Mouse (Mus musculus) olfactory bulb, adult 2 months (tissue): ENCODE results near the gene Gm20403. TPM values are rescaled to one million over a fixed set of nuclear protein-coding genes. Genes with fewer than 3 reads are reported as not detected.

Source experiments
- H3K27ac ChIP-seq: fragments of 200-500 bp; 2 replicates; pipeline ENCODE4 v1.5.1; 2012; ENCODE audit warnings: low read depth, low read length; ENCODE audit not compliant: insufficient read depth
- H3K4me1 ChIP-seq: fragments of 200-500 bp; 2 replicates; pipeline ENCODE4 v1.6.1; 2012; ENCODE audit warnings: low read length; ENCODE audit not compliant: control insufficient read depth, insufficient read depth
- H3K4me3 ChIP-seq: fragments of 200-500 bp; 2 replicates; pipeline ENCODE4 v1.5.1; 2012; ENCODE audit warnings: mild to moderate bottlenecking, low read depth, low read length, moderate library complexity; ENCODE audit not compliant: insufficient read depth
- CTCF ChIP-seq: fragments of 200-500 bp; IDR thresholded peaks from 2 replicates; pipeline ENCODE4 v1.5.1; 2012; ENCODE audit warnings: low read depth, mild to moderate bottlenecking, low read length, moderate library complexity; ENCODE audit not compliant: insufficient read depth
- POLR2A ChIP-seq: fragments of 200-500 bp; IDR thresholded peaks from 2 replicates; pipeline ENCODE4 v1.6.1; 2012; ENCODE audit warnings: mild to moderate bottlenecking, low read depth, low read length, moderate library complexity; ENCODE audit not compliant: insufficient read depth
- WGBS: fragments of 180-500 bp; shearing (Covaris S2); methylation state at CpG from one replicate; pipeline ENCODE4 v1.1.7; 2018; 5-methylcytosine and 5-hydroxymethylcytosine counted together
- polyA plus RNA-seq: library from polyadenylated mRNA; stranded (reverse); fragments of >200 nt; gene quantifications from 2 replicates; pipeline ENCODE4 v1.2.4, GENCODE M21; 2012; ENCODE audit warnings: low replicate concordance; ENCODE audit not compliant: missing spikeins, insufficient read depth, insufficient read length

Gene Gm20403
- polyA plus RNA-seq, 1 experiment = not detected

GRCm38 (mm10) chr12:54982935-54983715 lies 3.2 kb downstream of the Gm20403 start:
- Histone ChIP-seq H3K27ac (no peak overlapping the region), H3K4me1 (peaks cover 5% of the 10 kb centered on the region; the same call in 1 of the 2 replicates), H3K4me3 (no peak overlapping the region)
- 84% methylated on average over 7 of the region's 7 CpGs for WGBS
- no peak for TF ChIP-seq CTCF
- TF ChIP-seq POLR2A = no peak

- H3K4me3 ChIP-seq = no peak overlapping the region
- no peak overlapping the region for H3K27ac ChIP-seq
- 81% methylated on average over 6 of the region's 6 CpGs for WGBS
- peaks cover 5% of the 10 kb centered on the region; the same call in 1 of the 2 replicates for H3K4me1 ChIP-seq
- no peak for TF ChIP-seq CTCF
- no peak for TF ChIP-seq POLR2A
Observed at GRCm38 (mm10) chr12:54981962-54982361, 4.4 kb downstream of the Gm20403 start.

GRCm38 (mm10) chr12:54980939-54981338 lies 5.4 kb downstream of the Gm20403 start:
- Histone ChIP-seq H3K4me1 (peaks cover 5% of the 10 kb centered on the region; the same call in 1 of the 2 replicates), H3K27ac (no peak overlapping the region), H3K4me3 (no peak overlapping the region)
- TF ChIP-seq POLR2A (no peak), CTCF (no peak)
- 90% methylated on average over 5 of the region's 5 CpGs for WGBS

GRCm38 (mm10) chr12:54980532-54980931 lies 5.8 kb downstream of the Gm20403 start:
- 83% methylated on average over 6 of the region's 6 CpGs for WGBS
- Histone ChIP-seq H3K4me1 (peaks cover 5% of the 10 kb centered on the region; the same call in 1 of the 2 replicates), H3K27ac (no peak overlapping the region), H3K4me3 (no peak overlapping the region)
- no peak for TF ChIP-seq POLR2A
- no peak for TF ChIP-seq CTCF

- TF ChIP-seq CTCF = no peak
- 67% methylated on average over 3 of the region's 3 CpGs for WGBS
- H3K27ac ChIP-seq = no peak overlapping the region
- H3K4me3 ChIP-seq = no peak overlapping the region
- no peaks in the 10 kb centered on the region for H3K4me1 ChIP-seq
Observed at GRCm38 (mm10) chr12:54969033-54969432, 17.3 kb downstream of the Gm20403 start.

- TF ChIP-seq CTCF (no peak), POLR2A (no peak)
- no peak overlapping the region for H3K27ac ChIP-seq
- H3K4me1 ChIP-seq = no peaks in the 10 kb centered on the region
- no peak overlapping the region for H3K4me3 ChIP-seq
- WGBS = 95% methylated on average over 4 of the region's 4 CpGs
Observed at GRCm38 (mm10) chr12:54965532-54966160, 20.7 kb downstream of the Gm20403 start.

- no peak overlapping the region for H3K4me3 ChIP-seq
- no peak overlapping the region for H3K27ac ChIP-seq
- H3K4me1 ChIP-seq = 0 out of 2 replicates have a peak, but pooled peaks cover 2% of the 10 kb centered on the region
- 47% methylated on average over 2 of the region's 2 CpGs for WGBS
- TF ChIP-seq CTCF (no peak), POLR2A (no peak)
Observed at GRCm38 (mm10) chr12:54959569-54959968, 26.8 kb downstream of the Gm20403 start.

- Histone ChIP-seq H3K4me3 (no peak overlapping the region), H3K4me1 (0 out of 2 replicates have a peak, but pooled peaks cover 2% of the 10 kb centered on the region), H3K27ac (no peak overlapping the region)
- 59% methylated on average over 2 of the region's 2 CpGs for WGBS
- no peak for TF ChIP-seq CTCF
- no peak for TF ChIP-seq POLR2A
Observed at GRCm38 (mm10) chr12:54956974-54957373, 29.4 kb downstream of the Gm20403 start.

- no peak overlapping the region for H3K4me3 ChIP-seq
- H3K27ac ChIP-seq = no peak overlapping the region
- 0 out of 2 replicates have a peak, but pooled peaks cover 2% of the 10 kb centered on the region for H3K4me1 ChIP-seq
- TF ChIP-seq POLR2A (no peak), CTCF (no peak)
- WGBS = 95% methylated on average over 4 of the region's 4 CpGs
Observed at GRCm38 (mm10) chr12:54956457-54956856, 29.9 kb downstream of the Gm20403 start.
